Mouse (Mus musculus) heart, embryonic 12.5 days (tissue): Measurements from ENCODE around the gene Tepsin. TPM values are rescaled to one million over a fixed set of nuclear protein-coding genes. Genes with fewer than 3 reads are reported as not detected.
A peak's percentile ranks its signal among the peaks of the same experiment; 100 is the strongest.

ENCODE experiments used
- ATAC-seq: fragments of 200-750 bp; cut with Nextera tagmentation; 2 replicates; pipeline ENCODE4 v1.8.0; 2017; ENCODE audit warnings: moderate TSS enrichment, moderate library complexity; ENCODE audit not compliant: insufficient number of reproducible peaks, low FRiP score
- H3K27ac ChIP-seq: fragments of 300-500 bp; sonication (generic); 2 replicates; pipeline ENCODE4 v1.5.1; 2016; ENCODE audit warnings: mild to moderate bottlenecking, moderate library complexity; ENCODE audit not compliant: poor library complexity, severe bottlenecking
- H3K27me3 ChIP-seq: fragments of 300-500 bp; sonication (generic); replicated peaks from 2 replicates; pipeline ENCODE4 v1.6.1; 2016; ENCODE audit warnings: mild to moderate bottlenecking, moderate library complexity
- H3K36me3 ChIP-seq: fragments of 300-500 bp; sonication (generic); 2 replicates; pipeline ENCODE4 v1.6.1; 2016; ENCODE audit warnings: mild to moderate bottlenecking, moderate library complexity
- H3K4me1 ChIP-seq: fragments of 300-500 bp; sonication (generic); replicated peaks from 2 replicates; pipeline ENCODE4 v1.6.1; 2016; ENCODE audit warnings: mild to moderate bottlenecking
- H3K4me2 ChIP-seq: fragments of 300-500 bp; sonication (generic); 2 replicates; pipeline ENCODE4 v1.6.1; 2016; ENCODE audit warnings: mild to moderate bottlenecking, moderate library complexity
- H3K4me3 ChIP-seq: fragments of 300-500 bp; sonication (generic); 2 replicates; pipeline ENCODE4 v1.5.1; 2016; ENCODE audit warnings: mild to moderate bottlenecking
- H3K9ac ChIP-seq: fragments of 300-500 bp; sonication (generic); 2 replicates; pipeline ENCODE4 v1.6.1; 2016; ENCODE audit warnings: mild to moderate bottlenecking, moderate library complexity
- H3K9me3 ChIP-seq: fragments of 300-500 bp; sonication (generic); replicated peaks from 2 replicates; pipeline ENCODE4 v1.6.1; 2016; ENCODE audit warnings: mild to moderate bottlenecking, moderate library complexity
- WGBS: fragments of 180-500 bp; shearing (Covaris S2); methylation state at CpG from one replicate; pipeline ENCODE4 v1.1.7; 2016; 5-methylcytosine and 5-hydroxymethylcytosine counted together
- polyA plus RNA-seq: library from polyadenylated mRNA; unstranded; fragments of >200 nt; fragmentation: Nextera tagmentation; extraction: Ambion mirVana; gene quantifications from 2 replicates; pipeline ENCODE4 v1.2.1, GENCODE M21; 2016

The Tepsin gene
- 15.5 and 16.8 TPM in 2 replicates for polyA plus RNA-seq

DNA sequence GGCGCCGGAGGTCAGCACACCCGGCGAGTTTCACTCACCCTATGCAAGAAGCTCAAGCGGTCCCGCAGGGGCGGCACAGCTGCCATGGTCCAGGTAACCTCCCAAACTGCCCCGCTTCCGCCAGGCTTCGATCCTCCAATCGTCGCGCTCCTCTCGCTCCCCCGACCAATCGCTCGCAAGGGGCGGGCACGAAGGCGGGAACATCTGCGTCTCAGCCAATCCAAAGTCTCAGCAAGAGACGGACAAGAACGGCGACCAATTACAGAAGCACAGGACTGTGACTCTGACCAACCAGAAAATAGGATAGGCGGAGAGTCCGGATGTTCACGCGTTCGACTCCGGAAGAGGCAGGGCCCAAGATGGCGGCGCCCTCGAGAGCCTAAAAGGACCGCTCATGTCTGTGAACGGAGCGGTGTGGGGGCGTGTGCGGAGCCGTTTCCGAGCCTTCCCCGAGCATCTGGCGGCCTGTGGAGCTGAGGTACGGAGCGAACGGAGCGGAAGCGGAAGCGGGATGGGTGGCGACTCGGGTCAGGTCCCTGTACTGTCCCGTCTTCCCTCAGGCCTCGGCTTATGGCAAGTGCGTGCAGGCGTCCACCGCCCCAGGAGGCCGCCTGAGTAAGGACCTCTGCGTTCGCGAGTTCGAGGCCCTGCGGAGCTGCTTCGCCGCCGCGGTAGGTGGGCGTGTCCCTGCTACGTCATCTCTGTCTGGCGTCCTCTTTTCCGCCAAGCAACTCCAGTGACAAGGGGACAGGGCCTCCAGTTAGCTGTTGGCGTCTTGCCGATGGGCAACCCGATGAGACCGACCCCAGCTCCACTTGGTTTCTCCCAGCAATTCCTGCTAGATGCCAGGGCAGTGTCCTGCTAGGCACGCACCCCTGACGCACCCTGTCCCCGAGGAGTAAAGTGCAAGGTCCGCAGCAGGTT is at the start of gene Tepsin, which contains the start of gene Ndufaf8:
Gene Tepsin (minus strand): TSS at position 144 of the 924 bp plus-strand sequence.
Gene Ndufaf8 (plus strand): TSS at position 341 of the 924 bp plus-strand sequence.
- Histone ChIP-seq H3K9ac (peak within 1 kb of the TSS; percentile 87), H3K36me3 (peaks cover 44% of the 10 kb centered on the region), H3K4me1 (peaks cover 26% of the 10 kb centered on the region), H3K4me2 (peak within 1 kb of the TSS; percentile 89), H3K27ac (peak within 1 kb of the TSS; percentile 93), H3K27me3 (no peaks in the 10 kb centered on the region), H3K9me3 (no peaks in the 10 kb centered on the region), H3K4me3 (peak within 1 kb of the TSS; percentile 77)
- under 1% methylated on average over 77 of the region's 77 CpGs for WGBS
- peak; percentile 99 for ATAC-seq

DNA sequence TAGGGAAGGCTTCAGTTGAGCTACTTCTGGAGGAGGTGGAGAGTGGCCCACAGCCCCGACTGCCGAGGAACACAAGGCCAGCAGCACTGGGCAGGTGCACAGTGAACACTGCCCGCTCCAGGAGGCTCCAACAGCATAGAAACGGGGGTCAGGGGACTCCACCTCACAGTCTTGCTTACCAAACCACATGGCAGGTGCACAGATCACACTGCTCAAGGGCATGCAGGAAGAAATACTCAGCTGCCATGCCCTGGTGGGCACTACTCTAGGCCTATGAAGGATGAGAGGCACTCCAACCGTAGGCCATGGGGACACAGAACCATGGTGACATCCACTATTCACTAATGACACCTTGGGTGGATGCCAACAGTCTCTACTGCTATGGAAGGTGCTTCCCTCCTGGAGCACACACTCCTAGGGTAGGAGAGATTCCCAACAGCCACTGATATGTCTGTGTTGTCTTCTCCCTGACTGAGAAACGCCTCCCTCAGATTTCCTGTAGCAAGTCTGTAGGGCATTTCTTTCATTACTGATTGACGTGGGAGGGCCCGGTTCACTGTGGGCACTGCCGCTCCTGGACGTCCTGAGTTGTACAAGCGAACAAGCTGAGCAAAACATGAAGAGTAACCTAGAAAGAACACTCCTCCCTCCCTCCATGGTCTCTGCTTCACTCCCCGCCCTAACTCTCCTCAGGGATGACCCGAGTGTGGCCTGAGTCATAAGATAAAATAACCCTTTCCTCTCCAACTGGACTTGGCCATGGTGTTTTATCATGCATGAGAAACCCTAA is 45.4 kb upstream of the Tepsin start:
- 65% methylated on average over 13 of the region's 13 CpGs for WGBS
- Histone ChIP-seq H3K4me2 (no peak overlapping the region), H3K4me3 (no peak overlapping the region), H3K9ac (no peak overlapping the region), H3K27me3 (no peaks in the 10 kb centered on the region), H3K36me3 (peaks cover 12% of the 10 kb centered on the region; the same call in 1 of the 2 replicates), H3K9me3 (no peaks in the 10 kb centered on the region), H3K4me1 (peaks cover 67% of the 10 kb centered on the region), H3K27ac (peak overlapping the region; percentile 87)
- no peak for ATAC-seq

DNA sequence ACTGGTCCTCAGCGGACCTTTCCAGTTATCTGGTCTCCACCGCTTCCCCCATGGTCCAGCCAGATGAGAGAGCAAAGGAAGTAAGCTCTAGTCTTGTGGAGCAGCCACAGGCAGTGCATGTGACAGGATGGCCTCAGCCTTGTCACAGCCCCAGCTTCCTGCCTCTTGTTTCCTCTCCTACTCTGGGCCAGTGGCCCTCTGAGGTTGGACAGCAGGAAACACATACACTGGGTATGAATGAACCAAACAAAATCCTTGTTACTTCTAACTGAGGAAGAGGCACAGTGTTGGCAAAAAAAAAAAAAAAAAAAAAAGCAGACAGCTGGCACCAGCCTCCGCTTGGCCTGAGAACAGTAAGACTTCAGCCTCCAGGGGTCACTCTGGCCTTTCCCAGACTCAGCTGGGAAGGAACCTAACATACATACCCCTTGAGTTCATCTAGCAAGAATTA is 44.1 kb upstream of the Tepsin start:
- Histone ChIP-seq H3K27me3 (no peaks in the 10 kb centered on the region), H3K4me1 (peaks cover 71% of the 10 kb centered on the region), H3K36me3 (peaks cover 16% of the 10 kb centered on the region; the same call in 1 of the 2 replicates), H3K9ac (no peak overlapping the region), H3K27ac (peak overlapping the region; percentile 87), H3K4me2 (no peak overlapping the region), H3K9me3 (no peaks in the 10 kb centered on the region), H3K4me3 (no peak overlapping the region)
- WGBS, result 39% methylated on average over 3 of the region's 3 CpGs
- ATAC-seq, result peak; percentile 89

DNA sequence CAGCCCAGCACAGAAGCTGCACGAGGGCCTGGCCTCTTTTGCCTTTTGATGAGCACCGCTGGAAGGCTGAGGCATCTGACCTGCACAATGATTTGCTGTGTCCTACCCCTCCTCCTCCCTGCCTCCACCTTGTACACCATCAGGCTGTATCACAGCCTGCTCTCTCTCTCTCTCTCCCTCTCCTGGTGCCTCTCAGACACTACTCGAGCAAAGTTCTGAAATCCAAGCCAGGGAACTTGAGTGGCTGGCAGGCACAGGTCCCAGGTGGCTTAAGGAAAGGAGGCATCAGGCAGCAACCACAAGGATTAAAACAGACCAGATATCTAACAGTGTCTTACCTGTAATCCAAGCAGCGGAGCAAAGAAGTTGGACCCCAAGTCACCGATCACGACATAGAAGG is 41.7 kb upstream of the Tepsin start:
- Histone ChIP-seq H3K4me3 (no peak overlapping the region), H3K4me1 (peaks cover 88% of the 10 kb centered on the region), H3K36me3 (peaks cover 12% of the 10 kb centered on the region; the same call in 1 of the 2 replicates), H3K4me2 (no peak overlapping the region), H3K27me3 (no peaks in the 10 kb centered on the region), H3K27ac (no peak overlapping the region), H3K9ac (0 out of 2 replicates have a peak overlapping the region, but pooled peaks have one; percentile 34), H3K9me3 (no peaks in the 10 kb centered on the region)
- 71% methylated on average over 6 of the region's 6 CpGs for WGBS
- no peak for ATAC-seq

DNA sequence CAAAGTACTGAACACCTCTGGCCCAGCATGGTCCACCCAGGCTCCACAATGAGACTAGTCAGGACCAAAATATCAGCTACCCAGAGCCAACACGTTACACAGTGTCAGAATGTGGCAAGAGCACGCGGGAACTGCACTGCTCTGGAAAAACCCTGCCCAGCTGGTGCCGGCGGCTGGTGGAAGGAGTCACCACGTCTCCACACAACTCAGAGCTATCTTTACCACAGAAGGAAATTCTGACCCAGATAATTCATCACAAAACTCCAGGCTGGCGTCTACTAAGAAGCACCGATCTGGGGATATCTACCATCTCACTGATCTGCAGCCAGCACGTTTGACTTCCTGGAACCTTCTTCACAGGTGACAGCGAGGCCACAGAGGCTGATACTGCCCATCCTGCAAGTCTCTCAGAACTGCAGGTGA is 40.8 kb upstream of the Tepsin start:
- Histone ChIP-seq H3K27ac (no peak overlapping the region), H3K9me3 (no peaks in the 10 kb centered on the region), H3K36me3 (peaks cover 13% of the 10 kb centered on the region), H3K4me2 (no peak overlapping the region), H3K4me1 (peaks cover 89% of the 10 kb centered on the region), H3K4me3 (no peak overlapping the region), H3K27me3 (no peaks in the 10 kb centered on the region), H3K9ac (no peak overlapping the region)
- ATAC-seq, result no peak
- 57% methylated on average over 10 of the region's 10 CpGs for WGBS

DNA sequence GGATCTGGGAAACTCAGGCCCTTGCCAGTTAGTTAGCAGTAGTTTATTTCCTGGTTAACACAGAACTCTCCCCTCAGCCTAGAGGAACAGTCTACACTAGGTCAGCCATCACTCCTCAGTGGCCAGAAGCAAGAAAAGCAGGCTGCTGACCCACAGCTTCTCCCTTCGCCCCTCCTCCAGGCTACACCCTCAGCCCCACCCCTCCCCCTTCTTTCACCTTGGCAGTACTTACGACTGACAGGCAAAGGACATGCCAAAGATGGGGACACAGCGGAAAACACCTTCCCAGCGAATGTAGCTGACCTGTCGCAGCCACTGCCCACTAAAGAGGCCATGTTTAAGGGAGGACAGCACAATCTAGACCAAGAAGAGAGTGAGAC is 39.1 kb upstream of the Tepsin start:
- Histone ChIP-seq H3K27me3 (no peaks in the 10 kb centered on the region), H3K36me3 (peaks cover 23% of the 10 kb centered on the region), H3K4me1 (peaks cover 76% of the 10 kb centered on the region), H3K27ac (peak overlapping the region; percentile 87), H3K9me3 (no peaks in the 10 kb centered on the region), H3K4me3 (no peak overlapping the region), H3K9ac (peak overlapping the region; percentile 55), H3K4me2 (peak overlapping the region; percentile 47)
- 23% methylated on average over 5 of the region's 5 CpGs for WGBS
- no peak for ATAC-seq

DNA sequence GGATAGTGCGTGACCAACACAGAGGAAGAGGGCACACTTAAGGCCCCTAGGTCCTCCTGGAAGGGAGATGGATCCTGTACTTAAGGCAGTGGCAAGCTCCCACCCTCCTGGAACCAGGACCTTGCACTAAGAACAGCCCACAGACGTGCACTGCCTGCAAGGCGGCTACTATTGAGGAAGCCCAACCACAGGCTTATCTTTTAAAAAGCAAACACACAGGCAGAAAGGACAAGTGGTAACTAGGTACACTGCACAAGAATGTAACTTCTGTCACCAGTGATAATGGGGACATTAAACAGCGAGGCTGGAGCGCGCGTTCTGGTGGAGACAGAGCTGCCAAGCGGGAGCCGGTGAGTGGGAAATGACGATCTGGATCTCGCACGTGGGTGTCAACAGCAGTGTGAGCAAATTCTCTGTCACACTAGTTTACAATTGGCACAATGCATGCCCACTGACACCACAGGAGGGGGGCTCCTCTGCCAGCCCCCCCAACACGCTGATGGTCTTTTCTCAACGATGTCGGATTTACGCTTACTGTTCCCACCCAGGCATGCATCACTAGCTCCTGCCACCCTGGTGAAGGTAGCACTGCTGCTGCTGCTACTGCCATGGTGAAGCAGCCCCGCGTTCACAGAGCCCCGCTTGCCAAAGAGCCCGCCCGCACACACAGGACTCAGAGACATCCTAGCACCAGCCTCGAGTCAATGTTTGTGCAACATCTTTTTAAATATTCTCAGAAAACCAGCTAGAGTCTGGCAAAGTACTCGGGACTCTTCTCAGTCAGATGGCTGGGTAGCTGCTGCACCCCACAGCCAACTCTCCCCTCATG is 38.5 kb upstream of the Tepsin start:
- WGBS, result 33% methylated on average over 23 of the region's 23 CpGs
- H3K4me1 ChIP-seq, result peaks cover 70% of the 10 kb centered on the region
- H3K27ac ChIP-seq, result peak overlapping the region; percentile 87
- peaks cover 29% of the 10 kb centered on the region for H3K36me3 ChIP-seq
- no peaks in the 10 kb centered on the region for H3K9me3 ChIP-seq
- peak; percentile 62 for ATAC-seq
- H3K9ac ChIP-seq, result peak overlapping the region; percentile 55
- H3K27me3 ChIP-seq, result no peaks in the 10 kb centered on the region
- peak overlapping the region; percentile 47 for H3K4me2 ChIP-seq
- H3K4me3 ChIP-seq, result no peak overlapping the region

DNA sequence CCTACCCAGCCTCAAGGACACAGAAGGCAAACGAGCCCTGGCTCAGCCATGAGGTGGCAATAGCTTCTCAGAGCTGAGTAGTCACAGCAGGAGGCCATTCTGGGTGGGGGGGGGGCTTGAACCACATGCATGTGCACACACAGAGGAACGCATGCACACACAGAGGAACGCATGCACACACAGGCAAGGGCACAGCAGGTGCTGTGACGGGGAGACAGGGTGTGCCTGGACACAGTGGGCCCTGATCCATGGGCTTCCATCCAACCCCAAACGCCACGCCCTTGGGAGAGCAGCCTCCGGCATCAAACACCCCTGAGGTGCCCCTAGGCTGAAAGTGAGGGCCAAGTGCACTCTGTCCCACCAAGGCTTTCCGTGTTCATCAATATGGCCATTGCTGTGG is 37.7 kb upstream of the Tepsin start:
- Histone ChIP-seq H3K36me3 (peaks cover 35% of the 10 kb centered on the region), H3K4me1 (peaks cover 66% of the 10 kb centered on the region), H3K9ac (no peak overlapping the region), H3K27ac (peak overlapping the region; percentile 87), H3K4me2 (no peak overlapping the region), H3K27me3 (no peaks in the 10 kb centered on the region), H3K4me3 (no peak overlapping the region), H3K9me3 (no peaks in the 10 kb centered on the region)
- ATAC-seq, result no peak
- 85% methylated on average over 8 of the region's 8 CpGs for WGBS

DNA sequence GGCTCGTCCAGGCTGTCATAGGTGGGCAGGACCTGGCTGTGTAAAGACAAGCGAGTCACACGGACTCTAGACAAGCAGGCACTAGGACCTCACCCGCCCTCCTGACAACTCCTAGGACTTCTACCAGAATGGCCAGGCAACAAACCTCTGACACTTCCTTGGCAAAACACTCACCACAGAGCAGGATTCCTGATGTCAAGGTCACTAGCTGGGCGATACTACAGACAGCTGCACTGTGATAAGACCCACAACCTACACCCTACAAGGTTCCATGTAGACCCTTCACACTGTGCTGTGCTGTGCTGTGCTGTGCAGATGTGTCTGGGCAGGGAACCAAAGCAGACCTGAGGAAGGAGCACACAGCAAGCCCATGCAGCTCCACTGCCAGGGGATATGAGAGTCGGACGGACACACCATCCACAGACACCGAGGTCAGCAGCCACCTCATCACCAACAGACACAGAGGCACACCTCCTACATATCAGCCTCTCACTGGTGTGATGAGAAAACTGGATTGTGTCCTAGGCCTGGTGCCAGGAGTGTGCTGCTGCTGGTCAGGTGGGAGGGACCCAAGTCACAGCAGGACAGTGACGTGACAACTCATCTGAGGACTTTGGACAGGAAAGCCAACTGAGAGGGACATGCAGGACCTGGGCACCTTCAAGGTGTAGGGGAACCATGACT is 36.5 kb upstream of the Tepsin start:
- peaks cover 60% of the 10 kb centered on the region for H3K4me1 ChIP-seq
- no peaks in the 10 kb centered on the region for H3K9me3 ChIP-seq
- H3K36me3 ChIP-seq, result peaks cover 44% of the 10 kb centered on the region
- no peaks in the 10 kb centered on the region for H3K27me3 ChIP-seq
- H3K27ac ChIP-seq, result peak overlapping the region; percentile 87
- WGBS, result 45% methylated on average over 9 of the region's 9 CpGs
- H3K4me3 ChIP-seq, result no peak overlapping the region
- peak; percentile 40; the same call in 1 of the 2 replicates for ATAC-seq
- H3K4me2 ChIP-seq, result no peak overlapping the region
- no peak overlapping the region for H3K9ac ChIP-seq

DNA sequence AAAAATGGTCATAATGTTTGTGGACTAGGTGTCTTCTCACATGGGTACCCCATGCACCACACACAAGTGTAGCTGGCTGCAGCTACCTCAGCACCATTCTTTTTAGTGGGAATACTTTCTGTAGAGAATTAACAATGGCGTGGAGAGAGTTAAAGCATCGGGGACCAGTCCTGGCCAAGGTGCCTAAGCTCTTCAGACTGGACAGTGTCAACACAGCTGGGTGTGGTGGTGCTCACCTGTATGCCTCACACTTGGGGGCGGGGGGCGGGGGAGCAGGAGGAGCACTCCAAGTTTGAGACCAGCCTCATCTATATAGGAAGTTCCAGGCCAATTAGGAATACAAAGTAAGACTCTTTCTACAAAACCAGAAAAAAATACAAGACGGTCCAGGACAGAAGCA is 35.6 kb upstream of the Tepsin start:
- H3K9ac ChIP-seq, result no peak overlapping the region
- peak overlapping the region; percentile 87; the same call in 1 of the 2 replicates for H3K27ac ChIP-seq
- peaks cover 51% of the 10 kb centered on the region for H3K4me1 ChIP-seq

More for the DNA sequence above, 35.6 kb upstream of the Tepsin start:
- H3K9me3 ChIP-seq, result no peaks in the 10 kb centered on the region
- H3K4me2 ChIP-seq, result no peak overlapping the region
- 92% methylated on average over 5 of the region's 5 CpGs for WGBS
- peaks cover 52% of the 10 kb centered on the region for H3K36me3 ChIP-seq
- H3K4me3 ChIP-seq, result no peak overlapping the region
- H3K27me3 ChIP-seq, result no peaks in the 10 kb centered on the region
- ATAC-seq, result no peak
